Mouse (Mus musculus): ENCODE measurements at regions not wholly inside any gene's neighbourhood (a gene's known extent, or its start where the extent isn't known, plus 50 kb on each side); places are given as distances from the start of the nearest gene placed in this dataset.

DNA sequence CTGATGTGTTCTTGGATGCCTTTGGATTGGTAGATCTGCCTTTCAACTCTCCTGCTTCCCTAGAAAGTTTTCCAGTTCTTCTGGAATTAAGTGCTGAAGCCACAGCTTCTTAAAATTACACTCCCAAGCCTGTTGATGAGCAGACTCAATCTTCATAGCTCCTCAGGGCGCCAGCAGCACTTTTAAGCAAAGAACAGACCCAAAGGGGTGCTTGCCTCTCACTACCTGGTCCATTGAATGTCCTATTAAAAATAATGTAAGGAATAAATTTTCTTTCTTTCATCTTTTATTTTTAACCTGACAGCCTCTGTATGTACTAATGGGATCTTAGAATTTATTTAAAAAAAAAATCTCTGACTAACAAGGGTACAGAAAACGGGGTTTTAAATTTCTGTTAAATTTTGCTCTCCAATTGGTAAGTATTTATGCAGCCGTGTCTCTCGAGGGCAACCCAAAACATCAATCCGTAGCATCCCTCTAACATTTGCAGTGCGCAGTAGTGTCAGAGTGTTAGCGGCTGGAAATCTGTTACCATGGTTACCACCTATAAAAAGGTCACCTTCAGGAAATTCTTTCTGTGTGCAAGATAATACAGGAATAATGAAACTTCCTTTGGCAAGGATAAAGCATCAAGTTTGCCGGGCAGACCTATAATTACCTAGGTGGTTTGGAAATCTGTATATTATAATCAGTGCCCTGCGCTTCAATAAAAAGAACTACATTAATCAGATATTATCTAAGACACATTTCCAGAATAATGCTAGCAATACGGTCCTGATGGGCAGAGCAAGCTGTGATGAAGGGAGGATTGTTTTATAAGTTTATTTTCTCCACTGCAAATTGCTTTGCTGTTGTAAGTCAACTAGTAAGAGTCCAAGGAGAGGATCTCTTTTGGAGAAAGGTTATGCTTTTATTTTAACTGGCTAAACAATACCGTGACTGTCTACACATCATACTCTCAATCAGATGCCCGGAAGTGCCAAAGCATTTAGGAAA lies 277.1 kb upstream of the Nrsn1 start:
- no peak overlapping the region for H3K4me3 ChIP-seq (replicated peaks; ENCODE audit: low read length)
- no peaks in the 10 kb centered on the region for H3K27me3 ChIP-seq (ENCODE audit: insufficient read depth, low read length)
- no peaks in the 10 kb centered on the region for H3K36me3 ChIP-seq (ENCODE audit: insufficient read depth, low read length)
- H3K4me1 ChIP-seq (replicated peaks; ENCODE audit: low read depth, low read length), result no peaks in the 10 kb centered on the region
- TF ChIP-seq CTCF (conservative IDR thresholded peaks at IDR 0.05; ENCODE audit: low read length), result no peak
- TF ChIP-seq POU5F1 (IDR thresholded peaks at IDR 0.05; ENCODE audit: borderline replicate concordance, low read length), result no peak
- no peak for TF ChIP-seq NANOG (IDR thresholded peaks at IDR 0.05; ENCODE audit: borderline replicate concordance, low read length)
- H3K9me3 ChIP-seq (ENCODE audit: low read length), result peaks cover 26% of the 10 kb centered on the region

DNA sequence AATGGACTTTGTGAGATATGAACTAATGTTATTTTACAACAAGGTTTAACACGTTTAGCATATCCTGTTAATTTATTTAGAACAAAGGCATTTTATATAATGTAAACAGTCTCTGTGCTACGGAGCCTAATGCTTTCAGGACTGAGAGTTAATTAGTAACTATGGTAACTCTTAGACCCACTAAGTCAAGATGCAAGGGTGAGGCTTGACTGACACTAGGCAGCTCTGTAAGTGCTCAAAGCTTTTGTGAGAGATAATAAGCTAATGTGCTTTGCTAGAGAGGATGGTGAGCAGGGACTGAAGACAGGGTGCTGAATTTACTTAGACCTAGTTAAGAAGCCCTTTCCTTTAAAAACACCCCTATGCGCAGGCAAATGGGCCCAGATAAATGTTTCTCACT lies 253.8 kb upstream of the Nrsn1 start:
- TF ChIP-seq NANOG (IDR thresholded peaks at IDR 0.05; ENCODE audit: borderline replicate concordance, low read length) (no peak), CTCF (conservative IDR thresholded peaks at IDR 0.05; ENCODE audit: low read length) (no peak), POU5F1 (IDR thresholded peaks at IDR 0.05; ENCODE audit: borderline replicate concordance, low read length) (no peak)
- Histone ChIP-seq H3K4me3 (replicated peaks; ENCODE audit: low read length) (no peak overlapping the region), H3K27me3 (ENCODE audit: insufficient read depth, low read length) (no peaks in the 10 kb centered on the region), H3K4me1 (replicated peaks; ENCODE audit: low read depth, low read length) (no peaks in the 10 kb centered on the region), H3K36me3 (ENCODE audit: insufficient read depth, low read length) (no peaks in the 10 kb centered on the region), H3K9me3 (ENCODE audit: low read length) (peaks cover 22% of the 10 kb centered on the region)

GRCm38 (mm10) chr13:25507355-25507754 lies 237.1 kb upstream of the Nrsn1 start:
- H3K4me1 ChIP-seq (replicated peaks; ENCODE audit: low read depth, low read length), result no peaks in the 10 kb centered on the region
- no peaks in the 10 kb centered on the region for H3K9me3 ChIP-seq (ENCODE audit: low read length)
- H3K4me3 ChIP-seq (replicated peaks; ENCODE audit: low read length), result no peak overlapping the region
- H3K27me3 ChIP-seq (ENCODE audit: insufficient read depth, low read length), result no peaks in the 10 kb centered on the region
- no peak for TF ChIP-seq NANOG (IDR thresholded peaks at IDR 0.05; ENCODE audit: borderline replicate concordance, low read length)
- TF ChIP-seq CTCF (conservative IDR thresholded peaks at IDR 0.05; ENCODE audit: low read length), result no peak
- TF ChIP-seq POU5F1 (IDR thresholded peaks at IDR 0.05; ENCODE audit: borderline replicate concordance, low read length), result no peak
- H3K36me3 ChIP-seq (ENCODE audit: insufficient read depth, low read length), result no peaks in the 10 kb centered on the region

DNA sequence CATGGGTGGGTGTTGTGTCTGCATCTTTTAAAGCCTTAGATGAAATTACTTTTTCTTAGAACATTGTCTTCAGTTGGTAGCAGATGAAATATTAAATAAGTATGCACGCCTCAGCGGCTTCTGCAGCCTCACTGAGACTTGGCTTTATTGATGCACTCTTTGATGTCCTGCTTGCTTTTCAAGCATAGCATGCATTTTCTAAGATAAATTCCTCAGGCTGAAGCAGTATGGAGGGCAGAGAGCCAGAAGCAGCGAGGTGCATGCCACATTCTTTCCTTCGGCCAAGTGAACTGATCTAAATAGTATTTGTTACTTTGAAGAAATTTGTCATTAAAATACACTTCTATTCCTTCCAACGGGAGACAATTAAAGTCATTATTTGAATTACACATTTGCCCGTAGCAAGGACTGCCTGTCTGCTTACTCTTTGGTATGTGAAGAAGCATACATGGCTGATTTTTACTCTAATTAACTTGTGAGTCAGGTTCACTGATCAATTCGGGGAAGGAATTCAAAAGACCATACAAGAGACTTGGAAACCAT lies 224.3 kb upstream of the Nrsn1 start:
- Histone ChIP-seq H3K9me3 (ENCODE audit: low read length) (no peaks in the 10 kb centered on the region), H3K4me1 (replicated peaks; ENCODE audit: low read depth, low read length) (no peaks in the 10 kb centered on the region), H3K36me3 (ENCODE audit: insufficient read depth, low read length) (no peaks in the 10 kb centered on the region), H3K27me3 (ENCODE audit: insufficient read depth, low read length) (no peaks in the 10 kb centered on the region), H3K4me3 (replicated peaks; ENCODE audit: low read length) (no peak overlapping the region)
- TF ChIP-seq POU5F1 (IDR thresholded peaks at IDR 0.05; ENCODE audit: borderline replicate concordance, low read length), result no peak
- no peak for TF ChIP-seq NANOG (IDR thresholded peaks at IDR 0.05; ENCODE audit: borderline replicate concordance, low read length)
- TF ChIP-seq CTCF (conservative IDR thresholded peaks at IDR 0.05; ENCODE audit: low read length), result no peak

- Histone ChIP-seq H3K4me3 (replicated peaks; ENCODE audit: low read length) (no peak overlapping the region), H3K9me3 (ENCODE audit: low read length) (no peaks in the 10 kb centered on the region), H3K4me1 (replicated peaks; ENCODE audit: low read depth, low read length) (no peaks in the 10 kb centered on the region), H3K27me3 (ENCODE audit: insufficient read depth, low read length) (no peaks in the 10 kb centered on the region), H3K36me3 (ENCODE audit: insufficient read depth, low read length) (no peaks in the 10 kb centered on the region)
- no peak for TF ChIP-seq NANOG (IDR thresholded peaks at IDR 0.05; ENCODE audit: borderline replicate concordance, low read length)
- no peak for TF ChIP-seq CTCF (conservative IDR thresholded peaks at IDR 0.05; ENCODE audit: low read length)
- no peak for TF ChIP-seq POU5F1 (IDR thresholded peaks at IDR 0.05; ENCODE audit: borderline replicate concordance, low read length)
These were observed 219.7 kb upstream of the Nrsn1 start for GRCm38 (mm10) chr13:25490036-25490435.

GRCm38 (mm10) chr13:25483309-25483708 lies 213.0 kb upstream of the Nrsn1 start:
- Histone ChIP-seq H3K36me3 (ENCODE audit: insufficient read depth, low read length) (no peaks in the 10 kb centered on the region), H3K27me3 (ENCODE audit: insufficient read depth, low read length) (no peaks in the 10 kb centered on the region), H3K4me3 (replicated peaks; ENCODE audit: low read length) (no peak overlapping the region), H3K9me3 (ENCODE audit: low read length) (no peaks in the 10 kb centered on the region), H3K4me1 (replicated peaks; ENCODE audit: low read depth, low read length) (no peaks in the 10 kb centered on the region)
- no peak for TF ChIP-seq NANOG (IDR thresholded peaks at IDR 0.05; ENCODE audit: borderline replicate concordance, low read length)
- no peak for TF ChIP-seq POU5F1 (IDR thresholded peaks at IDR 0.05; ENCODE audit: borderline replicate concordance, low read length)
- TF ChIP-seq CTCF (conservative IDR thresholded peaks at IDR 0.05; ENCODE audit: low read length), result no peak

GRCm38 (mm10) chr13:25451917-25452316 lies 181.6 kb upstream of the Nrsn1 start:
- no peak for TF ChIP-seq POU5F1 (IDR thresholded peaks at IDR 0.05; ENCODE audit: borderline replicate concordance, low read length)
- no peak for TF ChIP-seq CTCF (conservative IDR thresholded peaks at IDR 0.05; ENCODE audit: low read length)
- no peak for TF ChIP-seq NANOG (IDR thresholded peaks at IDR 0.05; ENCODE audit: borderline replicate concordance, low read length)
- H3K9me3 ChIP-seq (ENCODE audit: low read length), result peaks cover 10% of the 10 kb centered on the region
- no peaks in the 10 kb centered on the region for H3K36me3 ChIP-seq (ENCODE audit: insufficient read depth, low read length)
- H3K4me3 ChIP-seq (replicated peaks; ENCODE audit: low read length), result no peak overlapping the region
- H3K4me1 ChIP-seq (replicated peaks; ENCODE audit: low read depth, low read length), result peaks cover 23% of the 10 kb centered on the region
- H3K27me3 ChIP-seq (ENCODE audit: insufficient read depth, low read length), result no peaks in the 10 kb centered on the region

DNA sequence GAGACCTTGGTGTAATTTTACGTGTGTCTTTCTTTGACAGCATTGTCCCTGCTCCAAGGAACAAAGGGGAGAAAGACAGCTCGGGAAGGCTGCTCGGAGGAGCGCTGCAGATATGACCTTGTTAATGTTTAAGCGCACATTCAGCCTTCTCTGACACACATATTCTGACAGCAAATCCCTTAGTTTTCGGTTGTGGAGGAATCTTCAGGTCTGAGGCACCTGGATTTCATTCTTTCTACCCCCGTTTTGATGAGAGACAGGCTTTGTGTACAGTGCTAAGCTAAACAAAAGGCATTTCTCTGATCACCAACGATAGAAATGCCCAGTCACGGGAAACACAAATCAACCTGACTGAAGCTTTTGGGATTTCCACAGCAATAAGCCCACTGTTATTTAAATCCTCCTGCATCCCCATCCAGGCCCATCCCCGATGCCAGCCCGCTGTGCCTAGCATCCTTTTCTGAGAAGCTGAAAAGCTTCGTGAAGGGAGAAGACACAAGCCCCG lies 181.1 kb upstream of the Nrsn1 start:
- Histone ChIP-seq H3K36me3 (ENCODE audit: insufficient read depth, low read length) (no peaks in the 10 kb centered on the region), H3K4me3 (replicated peaks; ENCODE audit: low read length) (no peak overlapping the region), H3K4me1 (replicated peaks; ENCODE audit: low read depth, low read length) (peaks cover 23% of the 10 kb centered on the region), H3K27me3 (ENCODE audit: insufficient read depth, low read length) (no peaks in the 10 kb centered on the region), H3K9me3 (ENCODE audit: low read length) (peaks cover 10% of the 10 kb centered on the region)
- no peak; the same call in 1 of the 2 replicates for TF ChIP-seq NANOG (IDR thresholded peaks at IDR 0.05; ENCODE audit: borderline replicate concordance, low read length)
- no peak for TF ChIP-seq CTCF (conservative IDR thresholded peaks at IDR 0.05; ENCODE audit: low read length)
- no peak for TF ChIP-seq POU5F1 (IDR thresholded peaks at IDR 0.05; ENCODE audit: borderline replicate concordance, low read length)
